8 mouse cellular contexts compared by ENCODE assay signal in the genomic region with DNA sequence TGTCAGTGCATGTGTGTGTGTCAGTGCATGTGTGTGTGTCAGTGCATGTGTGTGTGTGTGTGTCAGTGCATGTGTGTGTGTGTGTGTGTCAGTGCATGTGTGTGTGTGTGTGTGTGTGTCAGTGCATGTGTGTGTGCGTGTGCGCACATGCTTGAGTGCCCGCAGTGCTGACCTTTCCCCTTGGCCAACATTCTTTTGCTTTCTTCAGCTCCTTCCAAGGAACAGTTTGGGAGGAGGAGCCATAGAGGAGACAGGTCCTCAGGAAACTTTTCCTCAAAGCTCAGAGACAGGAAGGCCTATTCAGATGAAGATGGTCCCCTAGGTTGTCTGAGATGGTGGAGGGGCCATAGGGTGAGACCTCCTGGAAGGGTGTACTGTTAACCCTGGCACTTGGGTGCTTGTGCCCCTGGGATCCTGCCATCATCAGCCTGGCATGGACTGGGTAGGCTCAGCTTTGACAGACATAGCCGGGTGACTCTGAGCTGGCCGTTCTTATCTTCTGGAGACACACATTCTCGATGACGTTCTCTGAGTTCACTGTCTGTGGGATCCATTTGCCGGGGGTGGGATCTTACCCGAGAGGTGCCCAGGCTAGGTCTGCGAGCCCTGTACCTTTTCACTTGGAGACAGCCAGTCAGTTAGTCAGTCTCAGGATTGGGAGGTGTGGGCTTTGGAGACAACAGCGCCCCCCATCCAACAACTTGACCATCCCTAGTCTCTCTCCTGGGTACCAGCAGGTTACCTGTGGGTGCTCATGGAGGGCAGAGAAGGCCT. TPM values are rescaled to one million over a fixed set of nuclear protein-coding genes. Genes with fewer than 3 reads are reported as not detected.
DNase-seq lines count a peak whose midpoint lies in the region; ATAC-seq and TF ChIP-seq lines count a peak whose summit lies in the region.

No protein-coding gene starts in this region.

- ATAC-seq in Patski, result peak; percentile 6
- peak; percentile 89 for ATAC-seq in liver, embryonic 12.5 days

- peak overlapping the region; percentile 79 for H3K27ac ChIP-seq in liver, embryonic 12.5 days

- peak overlapping the region; percentile 58 for H3K4me2 ChIP-seq in liver, embryonic 12.5 days

- peaks cover 14% of the 10 kb centered on the region for H3K36me3 ChIP-seq in liver, embryonic 12.5 days

- peaks cover 78% of the 10 kb centered on the region for H3K4me1 ChIP-seq in liver, embryonic 12.5 days

- H3K27me3 ChIP-seq in Patski, result no peaks in the 10 kb centered on the region
- H3K27me3 ChIP-seq in liver, embryonic 12.5 days (replicated peaks), result no peaks in the 10 kb centered on the region

- peak; percentile 95 for DNase-seq in heart, adult 11 months
- DNase-seq in heart, postnatal 25 days (ENCODE audit: low spot score), result no peak
- no peak for DNase-seq in Patski (ENCODE audit: low read depth, low spot score)
- DNase-seq in induced T-regulatory cell, adult 2 months (ENCODE audit: low read depth), result peak; percentile 76
- DNase-seq in cerebellum, adult 9-10 months, result no peak
- no peak for DNase-seq in neural tube, embryonic 10.5 days (ENCODE audit: extremely low spot score, low spot score)
- no peak for DNase-seq in layer of hippocampus, postnatal 14 days (ENCODE audit: low spot score in 2 of 2)

- 35% methylated on average over 11 of the region's 11 CpGs for WGBS in liver, embryonic 12.5 days (ENCODE audit: insufficient replicate concordance)

- POLR2A ChIA-PET in Patski (lab: Charles Lee), result interaction anchor here (0.6 to 3.8 kb wide), 5 partner anchors 10 to 28 kb away, joined by 3 to 36 read pairs (median 7); a partner anchor contains a TSS

- TF ChIP-seq CTCF in Patski (IDR thresholded peaks at IDR 0.05), result no peak

- no peaks in the 10 kb centered on the region for H3K9me3 ChIP-seq in liver, embryonic 12.5 days (replicated peaks)

- peak overlapping the region; percentile 55 for H3K9ac ChIP-seq in liver, embryonic 12.5 days

- in situ Hi-C loops in Patski (cut with MboI; ENCODE audit: low pct_unique_long_range_greater_than_20kb), result loop anchor here (25.0 kb wide), 2 partner anchors 405 to 1120 kb away; a partner anchor contains a TSS

- 0 out of 2 replicates have a peak overlapping the region, but pooled peaks have one; percentile 6 for H3K4me3 ChIP-seq in liver, embryonic 12.5 days

- CTCF ChIA-PET in Patski (lab: Charles Lee), result interaction anchor here (1.2 to 3.3 kb wide), 4 partner anchors 12 to 28 kb away, joined by 3 to 23 read pairs (median 4); no protein-coding TSS in a partner anchor

- intact Hi-C loops in heart, postnatal 25 days (cut with DNase I), result no loop called here

RNA-seq across cellular contexts. Expression of a gene that starts 11.5 kb away (rescaled TPM):
- 100 to 1,000 TPM; 122 to 198 TPM for total RNA-seq in heart, postnatal 25 days (2021)
- 119 TPM for polyA plus RNA-seq in Patski (2021)
- 16.2 and 18.1 TPM in 2 replicates for polyA plus RNA-seq in liver, embryonic 12.5 days (2016; fragmentation: Nextera tagmentation; extraction: Ambion mirVana)
- 1 to 10 TPM; 3.3 to 3.4 TPM for total RNA-seq in layer of hippocampus, postnatal 14 days (2021)

RNA-seq across cellular contexts. Expression of a gene that starts 17.6 kb away (rescaled TPM):
- total RNA-seq in heart, postnatal 25 days (2021), result 10 to 100 TPM; 28.3 to 30.9 TPM
- 14.5 TPM for polyA plus RNA-seq in Patski (2021)
- 12.5 and 13.2 TPM in 2 replicates for polyA plus RNA-seq in liver, embryonic 12.5 days (2016; fragmentation: Nextera tagmentation; extraction: Ambion mirVana)
- 1 to 10 TPM; 2.0 to 3.1 TPM for total RNA-seq in layer of hippocampus, postnatal 14 days (2021)

RNA-seq across cellular contexts. Expression of a gene that starts 30.9 kb away (rescaled TPM):
- total RNA-seq in heart, postnatal 25 days (2021), result 10 to 100 TPM; 23.0 to 26.9 TPM
- 19.2 TPM for polyA plus RNA-seq in Patski (2021)
- polyA plus RNA-seq in liver, embryonic 12.5 days (2016; fragmentation: Nextera tagmentation; extraction: Ambion mirVana), result 4.9 and 5.0 TPM in 2 replicates
- 10 to 100 TPM; 16.1 to 18.5 TPM for total RNA-seq in layer of hippocampus, postnatal 14 days (2021)

RNA-seq across cellular contexts. Expression of a gene that starts 33.1 kb away (rescaled TPM):
- 1 to 10 TPM; 4.8 to 5.9 TPM for total RNA-seq in heart, postnatal 25 days (2021)
- polyA plus RNA-seq in Patski (2021), result 1.2 TPM
- polyA plus RNA-seq in liver, embryonic 12.5 days (2016; fragmentation: Nextera tagmentation; extraction: Ambion mirVana), result 0.06 and 0.10 TPM in 2 replicates
- 1 to 10 TPM; 2.6 to 2.9 TPM for total RNA-seq in layer of hippocampus, postnatal 14 days (2021)

Comparison
In these comparisons a context has a peak if more than half of its experiments do, and no peak if none do; other contexts are left out.
1. DNase-seq: peak in heart, adult 11 months (single experiment) and induced T-regulatory cell, adult 2 months (single experiment); none in heart, postnatal 25 days (single experiment), Patski (single experiment), cerebellum, adult 9-10 months (single experiment), neural tube, embryonic 10.5 days (single experiment) and layer of hippocampus, postnatal 14 days (0 of 2).
2. RNA of a gene that starts 11.5 kb away (total RNA-seq): 122 to 198 TPM in heart, postnatal 25 days; 3.3 to 3.4 TPM in layer of hippocampus, postnatal 14 days; every median in the first group is over 10 times any median in the second.
3. RNA of a gene that starts 17.6 kb away (total RNA-seq): 28.3 to 30.9 TPM in heart, postnatal 25 days; 2.0 to 3.1 TPM in layer of hippocampus, postnatal 14 days; every median in the first group is over 4 times any median in the second.